Mouse (Mus musculus): ENCODE data around the gene Hhipl1. TPM values are rescaled to one million over a fixed set of nuclear protein-coding genes. Genes with fewer than 3 reads are reported as not detected.

The Hhipl1 gene
- polyA plus RNA-seq, 1 experiment: 1.0 TPM

DNA sequence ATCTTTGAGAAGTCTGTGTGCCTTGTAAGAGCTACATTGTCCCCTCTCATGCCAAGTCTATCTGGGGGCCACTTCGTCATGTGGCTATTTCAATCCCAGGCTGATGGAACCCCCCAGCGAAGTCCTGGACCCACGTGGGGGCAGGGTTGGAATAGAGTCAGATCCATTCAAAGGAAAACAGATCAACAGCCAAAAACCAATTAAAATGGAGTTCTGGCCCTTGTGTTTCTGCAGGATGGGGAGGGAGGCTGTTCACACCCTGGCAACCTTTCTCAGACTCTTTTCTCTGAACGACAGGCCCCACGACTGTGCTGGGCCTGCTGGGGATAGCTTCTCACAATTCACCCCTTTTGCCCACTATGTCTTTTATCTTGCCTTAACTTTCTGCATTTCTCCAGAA lies 20.3 kb downstream of the Hhipl1 start:
- Histone ChIP-seq H3K27ac (ENCODE audit: control insufficient read depth, insufficient read depth, low read depth, low read length) (no peak overlapping the region), H3K27me3 (ENCODE audit: control insufficient read depth, insufficient read depth, low read length) (no peaks in the 10 kb centered on the region), H3K36me3 (ENCODE audit: control insufficient read depth, insufficient read depth, low read length) (no peaks in the 10 kb centered on the region), H3K4me3 (ENCODE audit: control insufficient read depth, low read depth, low read length) (peak overlapping the region; percentile 29), H3K4me1 (ENCODE audit: control insufficient read depth, insufficient read depth, low read length) (peaks cover 17% of the 10 kb centered on the region)
- TF ChIP-seq CTCF (IDR thresholded peaks at IDR 0.05; ENCODE audit: control insufficient read depth, insufficient read depth, insufficient replicate concordance, low read depth, low read length): no peak
- no peak for TF ChIP-seq POLR2A (IDR thresholded peaks at IDR 0.05; ENCODE audit: control insufficient read depth, low read depth, low read length)

DNA sequence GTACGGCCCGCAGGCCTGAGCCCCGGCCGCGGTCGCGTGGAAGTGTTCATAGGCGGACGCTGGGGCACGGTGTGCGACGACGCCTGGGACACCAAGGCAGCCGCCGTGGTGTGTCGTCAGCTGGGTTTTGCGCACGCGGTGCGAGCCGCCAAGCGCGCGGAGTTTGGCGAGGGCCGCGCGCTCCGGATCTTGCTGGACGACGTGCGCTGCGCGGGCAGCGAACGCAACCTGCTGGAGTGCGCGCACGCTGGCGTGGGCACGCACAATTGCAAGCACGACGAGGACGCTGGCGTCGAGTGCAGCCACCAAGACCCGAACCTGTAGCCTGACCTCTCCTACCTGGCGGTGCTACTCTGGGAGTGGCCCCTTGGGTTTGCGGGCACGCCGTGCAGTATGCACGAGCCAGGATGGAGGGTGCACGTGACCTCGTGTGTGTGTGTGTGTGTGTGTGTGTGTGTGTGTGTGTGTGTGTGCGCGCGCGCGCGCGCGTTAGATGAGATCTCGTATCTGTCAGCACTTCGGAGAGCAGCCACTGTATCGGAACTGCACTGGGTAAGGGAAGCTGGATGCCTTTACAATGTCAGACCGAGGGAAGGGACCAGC lies 21.9 kb downstream of the Hhipl1 start:
- no peaks in the 10 kb centered on the region for H3K27me3 ChIP-seq (ENCODE audit: control insufficient read depth, insufficient read depth, low read length)

GRCm38 (mm10) chr12:108333056-108333455 lies 27.0 kb downstream of the Hhipl1 start:
- Histone ChIP-seq H3K4me3 (ENCODE audit: control insufficient read depth, low read depth, low read length) (peak overlapping the region; percentile 60), H3K4me1 (ENCODE audit: control insufficient read depth, insufficient read depth, low read length) (peaks cover 21% of the 10 kb centered on the region), H3K36me3 (ENCODE audit: control insufficient read depth, insufficient read depth, low read length) (no peaks in the 10 kb centered on the region), H3K27ac (ENCODE audit: control insufficient read depth, insufficient read depth, low read depth, low read length) (peak overlapping the region; percentile 64), H3K27me3 (ENCODE audit: control insufficient read depth, insufficient read depth, low read length) (no peaks in the 10 kb centered on the region)
- TF ChIP-seq CTCF (IDR thresholded peaks at IDR 0.05; ENCODE audit: control insufficient read depth, insufficient read depth, insufficient replicate concordance, low read depth, low read length): peak; percentile 97
- TF ChIP-seq POLR2A (IDR thresholded peaks at IDR 0.05; ENCODE audit: control insufficient read depth, low read depth, low read length): peak; percentile 29; the same call in 1 of the 2 replicates

More for the DNA sequence above, 21.9 kb downstream of the Hhipl1 start:
- Histone ChIP-seq H3K4me3 (ENCODE audit: control insufficient read depth, low read depth, low read length) (peak overlapping the region; percentile 80), H3K36me3 (ENCODE audit: control insufficient read depth, insufficient read depth, low read length) (no peaks in the 10 kb centered on the region), H3K27ac (ENCODE audit: control insufficient read depth, insufficient read depth, low read depth, low read length) (no peak overlapping the region), H3K4me1 (ENCODE audit: control insufficient read depth, insufficient read depth, low read length) (peaks cover 21% of the 10 kb centered on the region)
- peak; percentile 48; the same call in 1 of the 2 replicates for TF ChIP-seq POLR2A (IDR thresholded peaks at IDR 0.05; ENCODE audit: control insufficient read depth, low read depth, low read length)
- no peak for TF ChIP-seq CTCF (IDR thresholded peaks at IDR 0.05; ENCODE audit: control insufficient read depth, insufficient read depth, insufficient replicate concordance, low read depth, low read length)

DNA sequence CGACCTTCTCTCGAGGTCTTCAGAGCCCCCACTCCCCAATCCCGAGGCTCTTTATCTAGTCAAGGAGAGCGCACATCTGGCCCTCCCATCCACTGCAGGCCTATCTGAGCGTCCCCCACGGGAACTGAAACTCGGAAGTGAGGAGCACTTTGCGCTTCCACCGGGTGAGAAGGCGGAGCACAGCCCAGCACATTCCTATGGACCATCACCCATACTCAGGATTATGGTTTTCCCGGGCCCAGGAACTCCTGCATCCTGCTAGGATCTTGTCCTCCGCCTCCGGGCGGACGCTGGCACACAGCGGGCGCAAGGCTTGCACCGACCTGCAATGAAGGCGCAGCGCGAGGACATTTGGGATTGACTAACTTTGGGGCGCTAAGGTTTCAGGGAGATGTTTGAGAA lies 27.4 kb downstream of the Hhipl1 start:
- Histone ChIP-seq H3K27ac (ENCODE audit: control insufficient read depth, insufficient read depth, low read depth, low read length) (peak overlapping the region; percentile 64), H3K36me3 (ENCODE audit: control insufficient read depth, insufficient read depth, low read length) (no peaks in the 10 kb centered on the region), H3K4me1 (ENCODE audit: control insufficient read depth, insufficient read depth, low read length) (peaks cover 17% of the 10 kb centered on the region), H3K27me3 (ENCODE audit: control insufficient read depth, insufficient read depth, low read length) (no peaks in the 10 kb centered on the region), H3K4me3 (ENCODE audit: control insufficient read depth, low read depth, low read length) (peak overlapping the region; percentile 60)
- no peak for TF ChIP-seq CTCF (IDR thresholded peaks at IDR 0.05; ENCODE audit: control insufficient read depth, insufficient read depth, insufficient replicate concordance, low read depth, low read length)
- TF ChIP-seq POLR2A (IDR thresholded peaks at IDR 0.05; ENCODE audit: control insufficient read depth, low read depth, low read length): no peak

- Histone ChIP-seq H3K27me3 (ENCODE audit: control insufficient read depth, insufficient read depth, low read length) (no peaks in the 10 kb centered on the region), H3K4me3 (ENCODE audit: control insufficient read depth, low read depth, low read length) (peak within 1 kb of the TSS; percentile 92), H3K27ac (ENCODE audit: control insufficient read depth, insufficient read depth, low read depth, low read length) (peak within 1 kb of the TSS; percentile 64), H3K4me1 (ENCODE audit: control insufficient read depth, insufficient read depth, low read length) (peaks cover 12% of the 10 kb centered on the region), H3K36me3 (ENCODE audit: control insufficient read depth, insufficient read depth, low read length) (no peaks in the 10 kb centered on the region)
- TF ChIP-seq CTCF (IDR thresholded peaks at IDR 0.05; ENCODE audit: control insufficient read depth, insufficient read depth, insufficient replicate concordance, low read depth, low read length): no peak
- peak; percentile 50; the same call in 1 of the 2 replicates for TF ChIP-seq POLR2A (IDR thresholded peaks at IDR 0.05; ENCODE audit: control insufficient read depth, low read depth, low read length)
Observed at GRCm38 (mm10) chr12:108333895-108334445, 27.9 kb downstream of the Hhipl1 start, which contains the start of gene Cyp46a1. TSS of gene Cyp46a1 (plus strand) at chr12:108334381.

- H3K27ac ChIP-seq (ENCODE audit: control insufficient read depth, insufficient read depth, low read depth, low read length): peak overlapping the region; percentile 37; the same call in 1 of the 2 replicates
- peak overlapping the region; percentile 92 for H3K4me3 ChIP-seq (ENCODE audit: control insufficient read depth, low read depth, low read length)
- H3K27me3 ChIP-seq (ENCODE audit: control insufficient read depth, insufficient read depth, low read length): no peaks in the 10 kb centered on the region
- H3K36me3 ChIP-seq (ENCODE audit: control insufficient read depth, insufficient read depth, low read length): no peaks in the 10 kb centered on the region
- TF ChIP-seq POLR2A (IDR thresholded peaks at IDR 0.05; ENCODE audit: control insufficient read depth, low read depth, low read length): no peak
- TF ChIP-seq CTCF (IDR thresholded peaks at IDR 0.05; ENCODE audit: control insufficient read depth, insufficient read depth, insufficient replicate concordance, low read depth, low read length): no peak
- peaks cover 10% of the 10 kb centered on the region for H3K4me1 ChIP-seq (ENCODE audit: control insufficient read depth, insufficient read depth, low read length)
Observed at GRCm38 (mm10) chr12:108334529-108334928, 28.5 kb downstream of the Hhipl1 start.

DNA sequence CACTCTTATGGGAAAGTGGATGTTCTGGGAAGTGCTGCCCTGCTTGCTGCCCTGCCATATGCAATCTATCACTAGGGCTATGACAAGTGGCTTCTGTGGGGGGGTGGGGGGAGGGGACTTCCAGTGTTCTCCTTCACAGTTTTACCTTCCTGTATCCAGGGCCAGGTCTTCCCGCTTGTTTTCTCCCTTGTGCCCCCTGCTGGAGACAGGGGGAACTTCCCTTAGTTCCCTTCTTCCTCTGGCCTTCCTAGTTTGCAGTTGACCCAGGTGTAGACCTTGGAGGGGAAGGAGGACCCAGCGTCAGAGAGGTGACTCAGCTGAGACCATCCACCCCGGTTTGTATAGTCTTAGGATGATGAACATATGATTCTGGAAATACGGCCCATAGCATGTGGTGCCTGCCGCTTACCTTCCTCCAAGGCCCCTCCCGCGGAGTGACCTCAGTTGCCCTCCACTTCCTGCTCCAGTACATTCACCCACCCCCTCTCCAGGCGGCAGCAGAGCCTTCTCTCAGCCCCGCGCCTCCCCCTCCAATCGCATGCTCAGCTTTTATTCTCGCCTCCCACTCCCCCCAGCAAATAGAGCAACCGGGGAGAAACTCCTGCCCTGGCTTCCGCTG lies 32.6 kb downstream of the Hhipl1 start:
- Histone ChIP-seq H3K27ac (ENCODE audit: control insufficient read depth, insufficient read depth, low read depth, low read length) (no peak overlapping the region), H3K27me3 (ENCODE audit: control insufficient read depth, insufficient read depth, low read length) (no peaks in the 10 kb centered on the region), H3K4me3 (ENCODE audit: control insufficient read depth, low read depth, low read length) (no peak overlapping the region), H3K36me3 (ENCODE audit: control insufficient read depth, insufficient read depth, low read length) (no peaks in the 10 kb centered on the region), H3K4me1 (ENCODE audit: control insufficient read depth, insufficient read depth, low read length) (peaks cover 3% of the 10 kb centered on the region)
- TF ChIP-seq CTCF (IDR thresholded peaks at IDR 0.05; ENCODE audit: control insufficient read depth, insufficient read depth, insufficient replicate concordance, low read depth, low read length): peak; percentile 78; the same call in 1 of the 2 replicates
- TF ChIP-seq POLR2A (IDR thresholded peaks at IDR 0.05; ENCODE audit: control insufficient read depth, low read depth, low read length): no peak
